Mouse (Mus musculus) liver, postnatal 0 days (tissue): ENCODE measurements around the gene Dek.

Experiments used
- CTCF ChIP-seq: sonication (generic); IDR thresholded peaks from 2 replicates; pipeline ENCODE4 v1.5.1; 2016; ENCODE audit warnings: antibody characterized with exemption, low read depth
- EP300 ChIP-seq: IDR thresholded peaks from 2 replicates; pipeline ENCODE4 v1.6.1; 2016; ENCODE audit warnings: antibody characterized with exemption, low read depth, mild to moderate bottlenecking

GRCm38 (mm10) chr13:47072484-47072883, 33.5 kb downstream of the Dek start:
- TF ChIP-seq CTCF (no peak), EP300 (no peak)
